Mouse (Mus musculus): ENCODE data around the gene Lgmn. TPM values are rescaled to one million over a fixed set of nuclear protein-coding genes. Genes with fewer than 3 reads are reported as not detected.

Lgmn gene
- total RNA-seq, 2 experiments from 2014 or later, result 68.9 to 76.9 TPM

GRCm38 (mm10) chr12:102432238-102432637 lies 7.4 kb downstream of the Lgmn start:
- DNase-seq, result no peak

GRCm38 (mm10) chr12:102430228-102430627 lies 9.4 kb downstream of the Lgmn start:
- DNase-seq, result no peak

- no peak for DNase-seq
These were observed 10.0 kb downstream of the Lgmn start for GRCm38 (mm10) chr12:102429656-102430055.

GRCm38 (mm10) chr12:102426285-102426684 lies 13.3 kb downstream of the Lgmn start:
- no peak for DNase-seq

GRCm38 (mm10) chr12:102425048-102425578 lies 14.5 kb downstream of the Lgmn start:
- no peak for DNase-seq

GRCm38 (mm10) chr12:102424456-102424855 lies 15.2 kb downstream of the Lgmn start:
- DNase-seq, result no peak

- DNase-seq, result no peak
These were observed 16.0 kb downstream of the Lgmn start for GRCm38 (mm10) chr12:102423625-102424024.

GRCm38 (mm10) chr12:102422623-102423320 lies 16.8 kb downstream of the Lgmn start:
- DNase-seq, result no peak

- peak; percentile 80 for DNase-seq
These were observed 17.5 kb downstream of the Lgmn start for GRCm38 (mm10) chr12:102422065-102422464.

GRCm38 (mm10) chr12:102420168-102420890 lies 19.3 kb downstream of the Lgmn start:
- DNase-seq, result no peak

GRCm38 (mm10) chr12:102419544-102419943 lies 20.1 kb downstream of the Lgmn start:
- no peak for DNase-seq

GRCm38 (mm10) chr12:102417701-102418100 lies 21.9 kb downstream of the Lgmn start:
- no peak for DNase-seq

- no peak for DNase-seq
These were observed 22.6 kb downstream of the Lgmn start for GRCm38 (mm10) chr12:102416955-102417510.

- peak; percentile 76 for DNase-seq
These were observed 23.2 kb downstream of the Lgmn start for GRCm38 (mm10) chr12:102416391-102416837.

- no peak for DNase-seq
These were observed 24.9 kb downstream of the Lgmn start for GRCm38 (mm10) chr12:102414686-102415085.

GRCm38 (mm10) chr12:102413171-102413570 lies 26.4 kb downstream of the Lgmn start:
- DNase-seq, result peak; percentile 32

GRCm38 (mm10) chr12:102398588-102398987 lies 41.0 kb downstream of the Lgmn start:
- no peak for DNase-seq

GRCm38 (mm10) chr12:102395998-102396991 lies 43.3 kb downstream of the Lgmn start:
- peak; percentile 22 for DNase-seq

GRCm38 (mm10) chr12:102395537-102395936 lies 44.1 kb downstream of the Lgmn start:
- DNase-seq, result no peak

- no peak for DNase-seq
These were observed 45.1 kb downstream of the Lgmn start for GRCm38 (mm10) chr12:102394496-102394895.

GRCm38 (mm10) chr12:102391982-102392381 lies 47.6 kb downstream of the Lgmn start:
- peak; percentile 49 for DNase-seq

- no peak for DNase-seq
These were observed 48.5 kb downstream of the Lgmn start for GRCm38 (mm10) chr12:102391109-102391508.
